Mouse (Mus musculus): ENCODE measurements around the gene Gm21783. TPM values are rescaled to one million over a fixed set of nuclear protein-coding genes. Genes with fewer than 3 reads are reported as not detected.

Gm21783 gene
- not detected in 4 replicates for total RNA-seq (2023)

DNA sequence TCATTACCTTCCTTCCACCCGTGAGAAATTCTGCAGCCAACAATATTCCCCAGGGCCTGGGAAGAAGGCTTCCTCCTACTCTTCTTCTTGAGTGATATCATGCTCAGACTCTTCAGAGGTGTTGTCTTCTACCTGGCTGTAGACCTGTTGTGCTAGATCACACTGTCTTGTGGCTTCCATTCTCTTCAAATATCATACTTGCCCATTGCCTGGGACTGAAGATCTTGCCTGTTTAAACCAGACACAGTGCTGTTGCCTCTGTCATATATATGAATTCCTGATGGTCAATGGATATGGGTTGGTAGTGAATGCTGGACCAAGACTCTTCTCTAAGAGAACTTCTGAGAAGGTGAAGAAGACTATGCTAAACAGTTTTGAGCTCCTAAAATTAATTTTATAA is at the start of gene Gm21783:
Gm21783 (minus strand) TSS at position 101 of the 400 bp plus-strand sequence.

